Mouse (Mus musculus) heart, adult 2 months (tissue): ENCODE results near the gene Tacr3.

Source experiments
- CTCF ChIP-seq: fragments of 200-600 bp; IDR thresholded peaks from 2 replicates; pipeline ENCODE4 v1.8.1; 2022; ENCODE audit warnings: antibody characterized with exemption, mild to moderate bottlenecking, moderate library complexity
- EP300 ChIP-seq: fragments of 200-500 bp; IDR thresholded peaks from 2 replicates; pipeline ENCODE4 v1.6.1; 2011; ENCODE audit warnings: low read depth, low read length, control low read depth; ENCODE audit not compliant: insufficient read depth
- POLR2A ChIP-seq: fragments of 200-500 bp; IDR thresholded peaks from 2 replicates; pipeline ENCODE4 v1.6.1; 2011; ENCODE audit warnings: mild to moderate bottlenecking, low read depth, low read length, control low read depth; ENCODE audit not compliant: insufficient read depth

DNA sequence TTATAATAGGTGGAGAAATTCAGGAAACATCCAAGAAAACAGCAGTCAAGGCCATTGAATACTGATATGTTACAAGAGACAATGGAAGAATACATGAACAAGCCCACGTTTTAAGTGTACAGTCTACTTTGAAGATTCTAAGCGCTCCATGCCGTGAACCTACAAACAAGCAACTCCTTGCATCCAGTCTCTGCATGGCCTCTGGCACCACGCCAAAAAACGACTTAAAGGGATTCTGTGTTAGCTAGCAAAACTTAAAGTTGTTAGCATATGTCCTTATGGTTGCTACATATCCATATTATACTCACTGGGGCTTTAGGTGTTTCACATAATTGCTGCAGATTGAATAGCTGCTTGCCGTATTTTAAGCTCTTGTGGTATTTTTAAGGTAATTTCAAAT lies 134.7 kb downstream of the Tacr3 start:
- TF ChIP-seq CTCF (no peak), POLR2A (no peak), EP300 (no peak)
